Mouse (Mus musculus) ES-E14 (cell line): ENCODE measurements around the gene Zdhhc7.

Experiments used
- CHD2 ChIP-seq: IDR thresholded peaks from 2 replicates; pipeline ENCODE4 v1.6.1; 2014; ENCODE audit warnings: mild to moderate bottlenecking, low read depth, low read length, inconsistent platforms
- HCFC1 ChIP-seq: IDR thresholded peaks from 2 replicates; pipeline ENCODE4 v1.6.1; 2012; ENCODE audit warnings: low read length, inconsistent platforms, borderline replicate concordance; ENCODE audit not compliant: insufficient read depth
- MAFK ChIP-seq: IDR thresholded peaks from 2 replicates; pipeline ENCODE4 v1.6.1; 2014; ENCODE audit warnings: mild to moderate bottlenecking, low read depth, low read length, inconsistent platforms; ENCODE audit not compliant: insufficient read depth
- ZNF384 ChIP-seq: IDR thresholded peaks from 2 replicates; pipeline ENCODE4 v1.6.1; 2012; ENCODE audit warnings: low read depth, low read length, inconsistent platforms

DNA sequence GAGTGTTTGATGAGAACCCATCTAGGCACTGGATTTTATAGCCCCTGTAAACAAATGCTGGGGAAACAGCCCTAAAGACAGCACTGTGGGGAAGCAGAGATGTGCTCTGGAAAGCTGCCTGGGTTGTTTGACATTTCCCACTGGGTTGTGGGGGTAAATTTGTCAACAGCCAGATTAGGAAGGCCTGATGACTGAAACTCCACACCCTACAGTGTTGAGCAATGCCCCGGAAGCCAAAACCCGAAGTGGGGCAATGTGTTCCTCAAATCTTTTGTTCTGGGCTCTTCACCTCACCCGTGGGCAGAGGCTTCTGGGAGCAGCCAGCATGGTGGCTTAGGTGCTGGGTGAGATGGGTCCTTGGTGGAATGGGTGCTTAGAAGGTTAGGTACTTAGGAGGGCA lies 7.9 kb upstream of the Zdhhc7 start:
- no peak for TF ChIP-seq HCFC1
- no peak for TF ChIP-seq MAFK
- no peak for TF ChIP-seq CHD2
- TF ChIP-seq ZNF384 = no peak
